Mouse (Mus musculus) lung, embryonic 16.5 days (tissue): Measurements from ENCODE around the gene Fbxw22. TPM values are rescaled to one million over a fixed set of nuclear protein-coding genes. Genes with fewer than 3 reads are reported as not detected.
"Not testable (repeated sequence)": the region's sequence is repeated elsewhere in the genome, so short reads cannot be mapped to it uniquely, and the experiment has no call there.

ENCODE experiments used
- ATAC-seq: fragments of 200-750 bp; cut with Nextera tagmentation; 2 replicates; pipeline ENCODE4 v1.8.0; 2017; ENCODE audit warnings: low read depth, mild to moderate bottlenecking, moderate library complexity
- H3K27ac ChIP-seq: fragments of 300-500 bp; sonication (generic); 2 replicates; pipeline ENCODE4 v1.5.1; 2014; ENCODE audit warnings: mild to moderate bottlenecking, control low read depth, low read length
- H3K27me3 ChIP-seq: fragments of 300-500 bp; sonication (generic); 2 replicates; pipeline ENCODE4 v1.6.1; 2014; ENCODE audit warnings: low read depth, low read length, mixed read lengths; ENCODE audit not compliant: control insufficient read depth, insufficient read depth
- H3K36me3 ChIP-seq: fragments of 300-500 bp; sonication (generic); 2 replicates; pipeline ENCODE4 v1.6.1; 2014; ENCODE audit warnings: low read length; ENCODE audit not compliant: control insufficient read depth, insufficient read depth
- H3K4me1 ChIP-seq: fragments of 300-500 bp; sonication (generic); replicated peaks from 2 replicates; pipeline ENCODE4 v1.6.1; 2014; ENCODE audit warnings: low read length, mixed read lengths; ENCODE audit not compliant: control insufficient read depth, insufficient read depth
- H3K4me2 ChIP-seq: fragments of 300-500 bp; sonication (generic); 2 replicates; pipeline ENCODE4 v1.6.1; 2014; ENCODE audit warnings: low read depth, low read length, control low read depth
- H3K4me3 ChIP-seq: fragments of 300-500 bp; sonication (generic); 2 replicates; pipeline ENCODE4 v1.5.1; 2014; ENCODE audit warnings: mild to moderate bottlenecking, low read length, control low read depth
- H3K9ac ChIP-seq: fragments of 300-500 bp; sonication (generic); 2 replicates; pipeline ENCODE4 v1.6.1; 2014; ENCODE audit warnings: low read length, control low read depth
- H3K9me3 ChIP-seq: fragments of 300-500 bp; sonication (generic); 2 replicates; pipeline ENCODE4 v1.6.1; 2016; ENCODE audit warnings: low read length; ENCODE audit not compliant: control insufficient read depth
- WGBS: fragments of 180-500 bp; shearing (Covaris S2); extraction: QIAGEN DNeasy Blood & Tissue Kit; methylation state at CpG from one replicate; pipeline ENCODE4 v1.1.7; 2014; 5-methylcytosine and 5-hydroxymethylcytosine counted together
- polyA plus RNA-seq: library from polyadenylated mRNA; unstranded; fragments of >200 nt; fragmentation: Nextera tagmentation; extraction: Ambion mirVana; gene quantifications from 2 replicates; pipeline ENCODE4 v1.2.1, GENCODE M21; 2015

Gene Fbxw22
- polyA plus RNA-seq, result not detected in 2 replicates

DNA sequence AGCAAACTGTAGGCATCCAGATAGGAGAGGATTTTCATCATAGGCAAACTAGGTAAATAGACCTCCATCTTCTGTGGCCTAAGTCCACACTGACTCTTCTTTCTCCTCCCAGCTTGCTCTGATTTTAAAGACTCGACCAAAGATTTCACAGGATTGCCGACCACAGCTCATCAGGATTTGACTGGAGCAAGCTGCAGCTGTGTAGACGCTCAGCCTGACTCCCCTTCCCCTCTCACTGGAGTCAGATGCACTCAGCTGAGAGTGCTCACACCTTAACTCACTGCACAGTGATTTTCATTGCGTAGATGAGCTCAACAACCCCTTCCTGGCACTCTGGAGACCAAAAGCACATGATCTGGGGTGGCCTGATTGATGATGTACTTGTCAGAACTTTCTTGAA lies at the start of gene Fbxw22:
Gene Fbxw22 (minus strand): TSS at position 101 of the 400 bp plus-strand sequence.
- not testable (repeated sequence) for H3K4me3 ChIP-seq, H3K27ac ChIP-seq, H3K27me3 ChIP-seq, H3K9me3 ChIP-seq, ATAC-seq, H3K4me2 ChIP-seq, H3K4me1 ChIP-seq, H3K36me3 ChIP-seq, H3K9ac ChIP-seq
- 64% methylated on average over 4 of the region's 4 CpGs for WGBS

DNA sequence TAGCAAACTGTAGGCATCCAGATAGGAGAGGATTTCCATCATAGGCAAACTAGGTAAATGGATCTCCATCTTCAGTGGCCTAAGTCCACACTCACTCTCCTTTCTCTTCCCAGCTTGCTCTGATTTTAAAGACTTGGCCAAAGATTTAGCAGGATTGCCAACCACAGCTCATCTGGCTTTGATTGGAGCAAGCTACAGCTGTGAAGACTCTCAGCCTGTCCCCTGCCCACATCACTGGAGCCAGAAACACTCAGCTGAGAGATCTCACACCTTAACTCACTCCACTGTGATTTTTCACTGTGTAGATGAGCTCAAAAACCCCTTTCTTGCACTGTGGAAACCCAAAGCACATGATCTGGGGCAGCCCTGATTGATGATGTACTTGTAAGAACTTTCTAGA lies 44.9 kb upstream of the Fbxw22 start, which contains the start of gene Fbxw16:
Gene Fbxw16 (minus strand): TSS at position 101 of the 400 bp plus-strand sequence.
- no peaks in the 10 kb centered on the region for H3K9me3 ChIP-seq
- no peak within 1 kb of the TSS for H3K4me2 ChIP-seq
- no peak within 1 kb of the TSS for H3K9ac ChIP-seq
- H3K36me3 ChIP-seq, result no peaks in the 10 kb centered on the region
- no peaks in the 10 kb centered on the region for H3K4me1 ChIP-seq
- H3K27ac ChIP-seq, result no peak within 1 kb of the TSS
- H3K4me3 ChIP-seq, result no peak within 1 kb of the TSS
- H3K27me3 ChIP-seq, result no peaks in the 10 kb centered on the region
- no peak for ATAC-seq

DNA sequence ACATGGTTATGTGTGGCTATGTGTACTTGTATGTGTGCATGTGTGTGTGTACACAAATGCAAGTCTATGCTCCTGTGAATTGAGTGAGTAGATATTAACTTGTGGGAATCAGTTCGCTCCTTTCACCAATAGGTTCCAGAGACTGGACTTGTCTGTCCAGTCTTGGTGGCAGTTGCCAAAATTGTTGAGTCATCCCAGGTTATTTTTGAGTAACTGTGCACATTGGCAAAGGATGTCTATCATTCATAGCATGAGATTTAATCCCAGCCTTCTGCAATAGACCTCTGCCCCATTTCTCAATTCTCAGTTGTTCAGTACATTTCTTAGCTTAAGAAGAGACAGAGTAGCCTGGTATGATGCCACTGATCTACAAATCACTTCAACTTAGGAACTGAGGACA lies 28.9 kb upstream of the Fbxw22 start:
- no peak overlapping the region for H3K4me3 ChIP-seq
- H3K4me1 ChIP-seq, result no peaks in the 10 kb centered on the region
- no peak overlapping the region for H3K27ac ChIP-seq
- H3K27me3 ChIP-seq, result no peaks in the 10 kb centered on the region
- no peak overlapping the region for H3K9ac ChIP-seq
- ATAC-seq, result no peak
- H3K36me3 ChIP-seq, result no peaks in the 10 kb centered on the region
- no peak overlapping the region for H3K4me2 ChIP-seq
- 85% methylated on average over 1 of the region's 1 CpGs for WGBS
- H3K9me3 ChIP-seq, result no peaks in the 10 kb centered on the region

DNA sequence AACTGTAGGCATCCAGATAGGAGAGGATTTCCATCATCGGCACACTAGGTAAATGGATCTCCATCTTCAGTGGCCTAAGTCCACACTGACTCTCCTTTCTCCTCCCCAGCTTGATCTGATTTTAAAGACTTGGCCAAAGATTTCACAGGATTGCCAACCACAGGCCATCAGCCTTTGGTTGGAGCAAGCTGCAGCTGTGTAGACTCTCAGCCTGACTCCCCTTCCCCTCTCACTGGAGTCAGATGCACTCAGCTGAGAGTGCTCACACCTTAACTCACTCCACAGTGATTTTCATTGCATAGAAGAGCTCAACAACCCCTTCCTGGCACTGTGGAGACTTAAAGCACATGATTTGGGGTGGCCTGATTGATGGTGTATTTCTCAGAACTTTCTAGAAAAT lies 64.5 kb downstream of the Fbxw22 start, which contains the start of gene Fbxw28:
Gene Fbxw28 (minus strand): TSS at position 101 of the 400 bp plus-strand sequence.
- not testable (repeated sequence) for H3K9me3 ChIP-seq, H3K9ac ChIP-seq, H3K36me3 ChIP-seq, ATAC-seq, H3K4me2 ChIP-seq, H3K4me3 ChIP-seq, H3K27me3 ChIP-seq, H3K27ac ChIP-seq, H3K4me1 ChIP-seq
- no CpG with 5 or more reads among the region's 1 CpGs for WGBS

Other genes starting within 250 kb of the Fbxw22 start
- gene Fbxw21, start 242.3 kb downstream of the Fbxw22 start, polyA plus RNA-seq, result not detected in 2 replicates
- gene Fbxw13, start 208.3 kb downstream of the Fbxw22 start, polyA plus RNA-seq, result not detected in 2 replicates
- gene Fbxw20, start 169.5 kb downstream of the Fbxw22 start, polyA plus RNA-seq, result not detected in 2 replicates
- not detected in 2 replicates for gene Fbxw14, start 116.6 kb downstream of the Fbxw22 start, polyA plus RNA-seq
- gene Fbxw28, start 64.6 kb downstream of the Fbxw22 start, polyA plus RNA-seq, result not detected in 2 replicates
- gene Fbxw16, start 44.8 kb upstream of the Fbxw22 start, polyA plus RNA-seq, result not detected in 2 replicates
- gene Fbxw19, start 91.6 kb upstream of the Fbxw22 start, polyA plus RNA-seq, result not detected in 2 replicates
- gene Fbxw15, start 164.0 kb upstream of the Fbxw22 start, polyA plus RNA-seq, result not detected in 2 replicates
- not detected in 2 replicates for gene Fbxw24, start 221.8 kb upstream of the Fbxw22 start, polyA plus RNA-seq